Mouse (Mus musculus): ENCODE results near the gene Srp72.
"Not testable (repeated sequence)": the region's sequence is repeated elsewhere in the genome, so short reads cannot be mapped to it uniquely, and the experiment has no call there.

GRCm38 (mm10) chr5:77035101-77035500 is 60.6 kb downstream of the Srp72 start:
- not testable (repeated sequence) for TF ChIP-seq EP300, CTCF (IDR thresholded peaks at IDR 0.05)
